Mouse (Mus musculus): ENCODE measurements at regions not wholly inside any gene's neighbourhood (a gene's known extent, or its start where the extent isn't known, plus 50 kb on each side); places are given as distances from the start of the nearest gene placed in this dataset.

- no peak for TF ChIP-seq TAL1 (conservative IDR thresholded peaks at IDR 0.05; ENCODE audit: low read depth, low read length)
- TF ChIP-seq CTCF (IDR thresholded peaks at IDR 0.05; ENCODE audit: low read depth, low read length), result no peak
- no peak for TF ChIP-seq GATA1 (IDR thresholded peaks at IDR 0.05; ENCODE audit: borderline replicate concordance, low read length)
- TF ChIP-seq POLR2AphosphoS5 (IDR thresholded peaks at IDR 0.05; ENCODE audit: insufficient replicate concordance, low read depth, low read length), result no peak
Measured at GRCm38 (mm10) chr14:29909741-29910140, 58.4 kb upstream of the Selenok start.

Measured in G1E (cell line).